Mouse (Mus musculus): ENCODE results near the gene Mcrip1.
"Not testable (repeated sequence)": the region's sequence is repeated elsewhere in the genome, so short reads cannot be mapped to it uniquely, and the experiment has no call there.

The Mcrip1 gene

DNA sequence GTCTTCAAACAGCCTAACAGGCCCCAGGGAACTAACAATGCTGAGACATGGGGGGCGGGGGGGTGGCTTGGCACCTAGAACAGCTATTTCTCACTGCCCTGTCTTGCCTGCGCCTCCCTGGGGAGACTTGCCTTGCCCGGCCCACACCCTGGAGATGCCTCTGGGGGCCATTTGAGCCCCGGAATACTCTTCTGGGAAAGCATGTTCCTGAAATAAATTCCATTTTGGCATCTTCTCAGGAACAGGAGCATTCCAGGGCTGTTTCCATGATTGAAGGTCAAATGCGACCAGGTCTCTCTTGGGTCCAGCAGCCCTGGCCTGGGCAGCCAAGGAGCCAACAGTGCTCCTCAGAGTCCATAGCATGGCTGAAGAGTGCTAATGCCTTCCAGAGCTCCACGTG, 7.2 kb downstream of the Mcrip1 start:
- DNase-seq (ENCODE audit: low spot score) = no peak

DNA sequence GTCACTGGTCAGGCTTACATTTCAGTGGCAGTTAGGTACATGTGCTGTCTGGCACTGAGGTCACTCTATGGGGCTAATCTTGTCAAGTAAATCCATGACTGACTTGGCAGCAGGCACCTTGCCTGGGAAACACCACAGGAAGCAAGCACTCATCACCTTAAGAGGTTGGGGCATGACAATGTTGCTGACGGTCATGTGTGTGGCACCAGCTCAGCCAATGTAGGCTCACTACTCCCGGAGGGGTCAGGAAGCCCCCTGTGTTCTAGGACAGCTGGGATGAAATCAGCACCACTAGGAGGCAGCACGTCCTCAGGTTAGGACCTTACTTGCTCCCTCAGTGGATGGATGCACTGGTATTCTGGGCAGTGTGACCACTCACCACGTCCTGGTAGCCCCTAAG, 7.6 kb downstream of the Mcrip1 start:
- DNase-seq (ENCODE audit: low spot score) = no peak

DNA sequence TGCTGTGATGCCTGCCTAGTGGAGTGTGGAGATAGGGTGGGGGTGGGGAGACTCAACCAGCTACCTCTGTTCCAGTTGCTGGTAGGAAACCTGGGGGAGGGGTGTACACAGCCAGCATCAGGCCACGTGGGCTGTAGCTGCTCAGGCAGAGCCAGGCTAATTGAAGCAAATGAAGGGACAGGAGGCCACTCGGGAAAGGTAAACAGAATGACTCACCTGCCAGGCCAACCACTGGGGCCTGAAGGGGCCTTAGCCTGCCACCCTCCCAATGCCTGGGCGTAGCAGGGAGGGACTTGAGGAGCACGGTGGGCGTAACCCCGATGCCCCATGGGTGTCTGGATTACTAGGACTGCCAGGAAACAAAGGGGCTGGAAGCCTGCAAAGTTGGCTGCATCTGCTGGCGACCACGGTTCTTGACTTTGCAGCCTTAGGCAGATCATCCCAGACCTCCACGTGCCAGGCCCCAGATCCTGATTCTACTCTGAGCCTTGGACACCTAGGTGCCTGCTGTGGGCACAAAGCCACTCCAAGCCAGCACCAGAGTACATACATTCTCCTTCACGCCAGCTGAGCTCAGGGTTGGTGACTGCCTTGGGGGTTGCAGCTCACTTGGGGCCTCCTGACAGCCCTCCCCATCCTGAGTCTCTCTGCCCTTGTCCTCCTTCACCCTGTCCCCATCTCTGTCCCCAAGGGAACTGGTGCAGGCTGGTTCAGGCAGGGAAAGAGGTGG, 10.1 kb downstream of the Mcrip1 start:
- DNase-seq (ENCODE audit: low spot score) = no peak

DNA sequence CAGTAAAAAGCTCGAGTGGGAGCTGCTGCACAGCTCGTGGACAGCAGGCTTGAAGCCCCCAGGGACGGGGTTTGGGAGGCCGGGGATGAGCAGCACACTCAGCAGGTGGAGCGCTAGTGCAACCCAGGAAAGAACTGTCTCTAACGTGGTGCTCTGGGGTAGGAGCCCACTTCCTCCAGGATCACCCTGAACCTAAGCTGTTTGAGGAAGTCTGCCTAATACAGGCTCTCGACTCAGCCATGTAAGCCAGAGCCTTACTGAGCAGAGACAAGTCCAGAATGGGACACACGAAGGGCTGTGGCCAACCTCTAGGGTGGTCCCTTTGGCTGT, 10.6 kb downstream of the Mcrip1 start:
- no peak for DNase-seq (ENCODE audit: low spot score)

DNA sequence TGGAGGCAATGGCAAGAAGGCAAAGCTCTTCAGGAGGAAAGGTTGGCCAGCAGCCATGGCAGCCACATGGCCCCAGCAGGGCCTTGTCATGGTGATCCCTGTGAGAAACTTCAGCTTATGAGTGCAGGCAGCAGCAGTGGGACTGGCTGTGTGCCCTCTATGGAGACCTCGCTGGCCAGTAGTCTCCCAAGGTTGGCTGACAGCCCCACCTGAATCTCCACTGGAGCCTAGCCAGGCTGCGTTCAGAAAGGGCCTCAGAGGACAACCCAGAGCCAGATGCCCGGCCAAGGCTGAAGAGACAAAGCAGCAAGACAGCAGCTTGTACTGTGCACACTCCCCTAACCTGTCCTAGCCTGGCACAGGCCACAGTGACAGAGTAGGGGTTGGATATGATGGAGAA, 11.0 kb downstream of the Mcrip1 start:
- no peak for DNase-seq (ENCODE audit: low spot score)

DNA sequence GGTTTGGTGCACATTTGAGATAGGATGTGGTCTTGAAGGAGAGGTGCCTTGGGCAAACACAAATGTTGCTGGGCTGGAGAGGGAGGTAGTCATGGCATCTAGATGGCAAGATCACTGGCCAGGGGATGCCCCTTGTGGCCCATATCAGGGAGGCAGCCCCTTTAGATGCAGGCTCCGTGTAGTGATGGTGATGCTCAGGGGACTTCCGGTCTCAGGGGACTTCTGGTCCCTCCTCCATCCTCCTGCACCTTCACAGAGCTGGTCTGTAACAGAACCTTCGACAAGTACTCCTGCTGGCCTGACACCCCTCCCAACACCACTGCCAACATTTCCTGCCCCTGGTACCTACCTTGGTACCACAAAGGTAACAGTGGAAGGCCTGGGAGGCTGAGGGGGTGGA, 13.7 kb downstream of the Mcrip1 start:
- no peak for DNase-seq (ENCODE audit: low spot score)

DNA sequence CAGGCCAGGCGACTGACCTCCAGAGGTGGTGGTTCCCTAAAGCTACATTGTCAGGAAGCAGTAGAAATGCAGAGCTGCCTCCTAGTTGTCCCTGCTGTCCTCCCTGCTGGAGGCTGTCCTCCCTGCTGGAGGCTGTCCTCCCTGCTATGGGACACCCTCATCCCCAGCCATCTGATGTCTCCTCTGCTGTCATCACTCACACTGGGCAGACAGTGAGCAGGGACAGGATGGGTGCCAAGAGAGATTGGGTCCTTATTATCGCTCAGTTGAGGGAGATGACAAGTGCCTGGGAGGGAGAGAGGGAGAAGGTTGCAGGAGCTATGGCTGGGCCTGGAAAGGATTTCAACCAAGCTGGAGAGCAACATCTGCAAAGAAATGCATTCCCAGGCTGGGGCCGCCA, 14.4 kb downstream of the Mcrip1 start:
- DNase-seq (ENCODE audit: low spot score) = no peak

DNA sequence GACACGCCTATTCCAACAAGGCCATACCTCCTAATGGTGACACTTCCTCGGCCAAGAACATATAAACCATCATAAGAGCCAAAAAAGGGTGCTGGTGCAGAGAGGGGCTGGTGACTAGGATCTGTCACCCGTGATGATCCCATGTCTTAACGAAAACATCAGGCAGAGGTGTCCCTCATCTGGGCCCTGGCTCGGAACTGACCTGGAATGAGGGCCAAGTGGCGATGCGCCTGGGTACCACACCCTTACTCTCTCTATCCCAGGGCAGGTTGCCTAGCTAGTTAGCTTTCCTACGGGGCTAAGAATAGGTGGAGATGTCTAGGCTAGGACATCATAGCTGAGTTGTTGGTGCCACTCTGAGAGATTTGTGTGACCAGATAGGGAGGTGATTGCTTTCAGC, 15.4 kb downstream of the Mcrip1 start:
- DNase-seq (ENCODE audit: low spot score) = no peak

DNA sequence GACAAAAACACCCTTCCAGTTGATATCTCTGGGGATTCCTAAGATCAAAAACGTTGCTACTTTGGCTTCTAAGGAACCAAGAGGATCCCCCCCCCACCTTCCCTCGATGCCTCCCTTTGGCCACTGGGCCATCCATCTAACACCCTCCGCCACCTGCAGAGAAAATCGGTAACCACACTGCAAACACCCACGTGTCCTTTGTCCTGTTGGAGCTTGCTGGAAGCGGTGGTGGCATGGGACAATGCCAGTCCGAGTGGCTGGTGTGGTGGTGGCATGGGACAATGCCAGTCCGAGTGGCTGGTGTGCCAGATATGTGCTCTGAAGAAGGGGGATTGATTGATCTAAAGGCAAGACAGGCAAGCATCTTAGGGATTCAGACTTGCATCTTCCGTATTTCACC, 17.9 kb downstream of the Mcrip1 start:
- DNase-seq (ENCODE audit: low spot score) = no peak

DNA sequence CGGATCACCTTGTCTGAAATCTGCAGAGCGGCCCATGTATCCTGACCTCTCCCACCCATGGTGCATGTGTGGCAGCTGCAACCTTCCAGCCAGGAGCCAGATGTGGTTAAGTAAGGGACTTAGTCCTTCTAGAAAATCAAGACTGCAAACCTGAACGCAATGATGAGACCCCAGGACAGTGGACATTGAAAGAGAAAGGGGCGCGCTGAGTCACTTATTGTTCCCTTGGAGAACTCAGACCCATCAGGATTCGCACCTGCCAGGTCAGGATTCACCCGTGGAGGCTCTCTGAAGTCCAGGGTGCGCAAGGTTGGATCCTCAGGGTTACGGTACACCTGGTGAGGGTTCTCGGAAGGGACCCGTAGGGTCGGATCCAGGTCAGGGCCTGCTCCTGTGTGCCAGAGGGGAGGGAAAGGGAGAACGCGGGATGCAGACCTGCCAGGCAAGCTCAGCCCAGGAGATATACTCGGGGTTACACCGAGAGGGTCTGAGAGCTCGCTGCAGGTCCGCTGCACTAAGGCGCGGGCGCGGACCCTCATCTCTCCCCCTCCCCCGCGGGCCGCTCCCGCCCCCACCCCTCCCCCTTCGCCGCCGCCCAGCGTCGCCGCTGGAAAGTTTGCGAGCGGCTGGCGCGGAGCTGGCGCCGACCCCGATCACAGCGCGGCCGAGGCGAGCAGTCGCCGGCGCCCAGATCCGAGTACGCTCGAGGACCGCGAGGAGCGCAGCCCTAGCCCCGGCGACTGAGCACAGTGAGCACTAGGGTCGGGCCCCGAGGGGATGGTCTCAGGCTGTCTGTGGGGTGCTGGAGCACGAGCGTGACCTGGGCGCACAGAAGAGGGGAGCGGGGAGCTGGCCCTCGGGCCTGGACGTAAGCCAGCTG, 19.2 kb downstream of the Mcrip1 start, which contains the start of gene Gcgr:
TSS of gene Gcgr (plus strand) at position 615 of the 880 bp plus-strand sequence.
- DNase-seq (ENCODE audit: low spot score) = no peak

DNA sequence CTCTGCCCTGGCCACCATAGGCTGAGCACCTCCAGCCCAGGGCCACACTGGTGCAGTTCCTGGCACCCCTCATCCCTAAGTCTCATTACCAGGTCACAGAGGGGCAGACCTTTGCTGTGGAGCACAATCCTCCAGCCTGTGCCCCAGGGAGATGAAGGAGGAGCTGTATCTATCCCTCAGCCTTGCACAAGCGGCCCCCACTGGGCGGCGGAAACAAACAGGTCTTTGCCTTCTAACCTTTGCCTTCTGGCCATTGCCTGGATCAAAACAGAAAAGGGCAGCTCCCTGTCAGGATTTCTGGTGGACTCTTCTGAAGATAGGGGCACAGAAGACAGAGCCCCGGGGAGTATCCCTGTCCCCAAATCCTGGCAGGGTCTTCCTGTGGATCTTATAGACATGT, 20.6 kb downstream of the Mcrip1 start:
- DNase-seq (ENCODE audit: low spot score) = no peak

DNA sequence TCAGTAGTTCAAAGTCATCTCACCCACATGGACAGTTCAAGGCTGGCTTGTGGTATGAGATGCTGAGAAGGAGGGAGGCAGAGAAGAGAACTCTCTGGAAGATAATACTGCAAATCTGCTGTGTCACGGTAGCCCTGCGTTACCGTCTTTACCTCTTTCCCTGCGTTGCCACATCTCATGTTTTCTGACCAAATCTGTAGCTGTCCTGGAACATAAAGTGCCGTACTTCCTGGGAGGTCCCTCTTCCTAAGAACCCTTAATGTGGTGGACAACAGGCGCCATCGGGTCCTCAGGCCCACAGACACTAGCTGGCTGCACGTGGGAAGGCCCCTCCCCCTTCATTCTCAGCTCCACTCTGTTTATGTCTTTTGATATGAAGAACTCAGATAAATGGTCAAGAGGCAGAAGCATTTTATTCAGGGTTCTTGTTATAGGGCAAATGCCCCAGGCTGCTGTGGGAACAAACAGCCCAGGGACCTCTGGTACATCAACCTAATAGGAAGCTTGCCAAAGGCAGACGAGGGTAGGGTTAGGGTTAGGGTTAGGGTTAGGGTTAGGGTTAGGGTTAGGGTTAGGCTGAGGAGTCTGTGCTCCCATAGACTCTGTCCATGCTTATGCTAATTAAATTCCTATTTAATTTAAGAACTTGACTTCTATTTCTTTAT, 21.7 kb downstream of the Mcrip1 start:
- DNase-seq (ENCODE audit: low spot score) = no peak

DNA sequence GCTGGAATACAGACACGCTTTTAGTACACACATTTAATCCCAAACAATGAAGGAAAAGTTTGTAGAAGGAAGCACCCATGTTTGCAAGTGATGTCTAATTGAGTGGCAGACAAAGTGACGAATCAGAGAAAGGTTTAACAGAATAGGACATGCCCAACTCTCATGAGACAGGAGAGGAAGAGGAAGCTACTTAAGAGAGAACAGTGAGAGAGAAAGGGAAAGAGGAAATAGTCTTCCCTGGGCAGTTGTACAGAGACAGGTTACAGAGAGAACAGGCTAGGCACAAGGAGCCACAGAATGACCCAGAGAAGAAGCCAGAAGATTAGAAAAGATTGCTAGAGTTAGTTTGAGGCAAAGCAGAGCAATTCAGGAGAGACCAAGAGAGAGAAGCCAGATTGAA, 23.6 kb downstream of the Mcrip1 start:
- DNase-seq (ENCODE audit: low spot score) = no peak

DNA sequence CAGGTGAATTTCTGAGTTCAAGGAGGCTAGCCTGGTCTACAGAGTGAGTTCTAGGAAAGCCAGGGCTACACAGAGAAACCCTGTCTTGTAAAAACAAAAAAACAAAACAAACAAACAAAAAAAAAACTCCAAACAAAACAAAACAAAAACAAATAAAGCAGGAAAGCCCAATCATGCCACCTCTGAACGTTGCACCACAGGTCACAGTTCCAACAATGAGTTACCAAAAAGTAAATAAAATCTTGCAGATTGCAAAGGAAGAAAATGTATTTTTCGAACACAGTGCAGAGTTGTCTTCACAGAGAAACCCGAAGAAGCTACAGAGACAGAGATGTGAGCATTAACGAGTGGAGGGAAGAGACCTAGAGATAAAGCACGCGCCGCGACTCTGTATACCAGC, 26.9 kb downstream of the Mcrip1 start:
- no peak for DNase-seq (ENCODE audit: low spot score)

DNA sequence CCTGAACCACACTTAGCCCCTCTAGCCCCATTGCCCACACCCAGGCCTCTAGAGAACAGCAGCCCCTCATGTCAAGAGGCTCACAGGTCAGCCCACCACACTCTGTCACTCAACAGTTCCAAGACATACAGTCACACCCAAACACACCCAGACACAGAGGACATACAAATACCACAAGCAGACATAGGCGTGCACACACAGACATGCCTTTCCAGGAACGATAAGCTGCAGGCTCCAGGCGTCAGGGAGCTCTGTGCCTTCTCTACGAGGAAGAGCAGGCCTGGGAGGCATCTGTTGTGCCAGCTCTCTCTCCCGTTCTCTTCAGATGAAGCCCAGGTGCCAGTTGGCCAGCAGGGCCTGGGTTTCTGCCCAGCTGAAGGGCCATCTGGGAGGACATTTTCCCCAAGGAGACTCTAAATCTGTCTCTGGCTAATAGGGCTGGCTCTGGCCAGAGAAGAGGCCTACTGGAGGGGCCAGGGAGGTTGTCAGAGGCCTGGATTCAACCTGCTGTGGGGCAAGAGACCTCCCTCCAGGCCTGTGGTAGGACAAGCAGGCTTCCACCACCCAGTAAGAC, 28.5 kb downstream of the Mcrip1 start:
- DNase-seq (ENCODE audit: low spot score) = no peak

DNA sequence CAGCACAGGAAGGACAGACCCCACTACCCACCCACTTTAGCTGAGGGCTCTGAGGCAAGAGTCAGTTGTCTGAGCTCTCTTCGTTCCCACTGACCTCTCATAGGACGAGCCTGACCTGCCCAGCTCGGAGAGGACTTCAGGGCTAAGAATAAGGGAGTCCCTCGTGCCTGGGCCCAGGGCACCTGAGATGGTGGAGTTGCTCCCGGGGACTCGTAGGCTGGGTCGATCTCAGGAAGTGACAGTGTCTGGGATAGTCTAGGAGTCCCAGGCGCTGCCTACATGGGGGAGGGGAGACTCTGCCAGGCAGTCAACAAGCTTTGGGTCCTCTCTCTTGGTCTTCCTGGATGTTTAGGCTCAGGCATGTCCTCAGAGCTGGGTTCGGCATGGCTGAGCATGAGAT, 29.0 kb downstream of the Mcrip1 start:
- no peak for DNase-seq (ENCODE audit: low spot score)

DNA sequence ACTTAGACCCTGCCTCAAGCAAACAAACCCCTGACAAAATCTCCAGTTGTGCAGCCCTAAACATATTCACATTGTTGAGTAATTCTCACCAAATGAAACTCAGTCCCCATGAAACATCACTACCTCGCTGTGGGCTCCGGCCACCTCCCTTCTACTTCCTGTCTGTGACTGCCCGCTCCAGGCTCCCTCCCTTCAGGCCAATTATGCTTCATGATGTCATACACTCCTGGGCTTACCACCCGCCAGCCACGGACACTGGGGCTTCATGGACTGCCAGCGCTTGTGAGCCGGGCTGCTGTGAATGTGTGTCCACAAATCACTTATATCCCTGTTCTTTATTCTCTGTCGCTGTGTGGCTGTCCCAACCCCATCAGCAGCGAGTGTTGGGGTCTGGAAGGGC, 29.8 kb downstream of the Mcrip1 start:
- no peak for DNase-seq (ENCODE audit: low spot score)

DNA sequence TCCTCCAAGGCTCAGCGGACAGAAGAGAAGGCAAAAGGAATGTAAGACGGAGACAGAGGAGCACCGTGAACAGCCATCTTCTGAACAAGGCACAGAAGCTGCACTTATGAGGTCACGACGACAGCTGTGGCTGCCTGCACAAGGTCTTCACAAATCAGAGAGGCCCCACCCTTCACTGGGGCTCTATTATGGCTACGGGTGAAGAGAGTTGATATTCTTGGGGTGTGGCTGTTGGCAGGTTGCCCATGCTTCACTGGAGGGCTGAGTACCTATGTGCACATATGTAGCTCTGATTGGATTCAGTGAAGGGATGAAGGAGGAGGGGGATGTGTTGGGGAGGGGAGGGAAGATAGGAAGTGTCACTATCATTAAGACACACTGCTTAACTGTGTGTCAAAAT, 31.0 kb downstream of the Mcrip1 start:
- DNase-seq (ENCODE audit: low spot score) = no peak

DNA sequence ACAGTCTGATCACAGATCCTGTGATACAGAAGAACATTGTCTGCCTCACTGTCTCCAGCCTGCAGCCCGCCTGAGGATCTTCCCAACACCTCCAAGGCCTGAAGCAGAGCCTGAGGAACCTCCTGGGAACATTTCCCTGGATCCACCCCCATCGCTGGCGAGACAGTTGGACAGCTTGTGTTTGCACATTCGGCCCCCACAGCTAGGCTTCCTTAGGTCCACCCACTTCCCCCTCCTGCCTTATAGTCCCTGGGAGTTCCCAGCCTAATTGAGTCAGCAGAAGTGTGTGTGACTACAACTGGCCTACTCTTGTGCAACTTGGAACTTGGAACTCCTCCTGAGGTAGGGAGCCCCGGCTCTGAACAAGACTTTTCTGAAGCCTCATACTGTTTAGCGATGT, 31.5 kb downstream of the Mcrip1 start:
- DNase-seq (ENCODE audit: low spot score) = no peak

DNA sequence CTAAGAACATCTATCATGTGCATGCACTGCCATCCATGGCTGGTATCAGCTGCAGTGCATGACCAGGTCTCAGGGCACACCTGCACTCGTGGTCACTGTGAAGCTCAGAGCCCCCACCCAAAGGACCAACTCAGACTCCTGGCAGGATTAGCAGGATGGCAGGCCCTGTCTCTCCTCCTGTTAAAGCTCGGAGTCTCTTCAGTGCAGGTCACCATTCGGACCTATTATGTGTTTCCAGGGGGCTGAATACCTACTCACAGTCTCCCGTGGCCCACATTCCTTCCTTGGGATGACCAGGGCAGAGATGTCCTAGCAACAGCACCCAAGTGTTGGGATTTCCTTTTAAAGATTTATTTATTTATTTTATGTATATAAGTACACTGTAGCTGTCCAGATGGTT, 32.4 kb downstream of the Mcrip1 start:
- no peak for DNase-seq (ENCODE audit: low spot score)

DNA sequence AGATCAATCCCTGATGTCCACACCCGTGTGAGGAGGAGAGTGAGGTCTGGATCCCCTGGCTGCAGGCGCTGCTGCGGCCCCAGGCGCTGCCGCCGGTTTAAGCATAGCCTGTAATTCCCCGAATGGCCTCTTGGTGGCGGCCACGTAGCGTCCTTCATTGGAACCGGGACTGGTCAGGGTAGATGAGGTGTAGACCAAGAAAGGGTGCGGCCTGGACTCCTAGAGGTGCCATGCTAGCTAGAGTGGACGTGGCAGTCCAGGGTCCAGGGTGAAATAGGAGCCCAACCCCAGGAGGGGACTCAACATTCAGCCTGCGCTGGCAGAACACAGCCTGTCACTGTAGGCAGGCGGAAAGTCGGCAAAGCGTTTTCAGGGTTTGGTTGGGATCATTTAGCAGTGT, 33.9 kb downstream of the Mcrip1 start:
- DNase-seq (ENCODE audit: low spot score) = peak; percentile 80

DNA sequence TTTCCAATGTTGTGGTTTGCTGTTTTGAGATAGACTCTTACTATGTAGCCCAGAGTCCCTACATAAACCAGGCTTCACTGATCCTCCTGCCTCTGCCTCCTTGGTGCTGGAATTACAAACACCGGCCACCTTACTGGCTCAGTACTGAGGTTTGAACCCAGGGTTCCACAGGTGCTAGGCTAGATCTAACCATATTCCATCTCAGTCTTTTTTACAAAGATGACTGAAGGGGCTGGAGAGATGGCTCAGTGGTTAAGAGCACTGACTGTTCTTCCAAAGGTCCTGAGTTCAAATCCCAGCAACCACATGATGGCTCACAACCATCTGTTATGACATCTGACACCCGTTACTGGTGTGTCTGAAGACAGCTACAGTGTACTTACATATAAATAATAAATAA, 35.3 kb downstream of the Mcrip1 start:
- DNase-seq (ENCODE audit: low spot score) = not testable (repeated sequence)

Measured in urinary bladder, postnatal 10 days (tissue).